Mouse (Mus musculus) small intestine, adult 10 weeks (tissue): Measurements from ENCODE around the gene Ifna7. TPM values are rescaled to one million over a fixed set of nuclear protein-coding genes. Genes with fewer than 3 reads are reported as not detected.

Source experiments
- polyA plus RNA-seq: library from polyadenylated mRNA; stranded (reverse); fragments of 350-450 nt; fragmentation: Illumina TruSeq; extraction: RNeasy Lipid Tissue Mini Kit (QIAGEN cat#74804); gene quantifications from one replicate; pipeline ENCODE4 v1.2.3, GENCODE M21; 2014; ENCODE audit warnings: low replicate concordance

The Ifna7 gene
- polyA plus RNA-seq = not detected

DNA sequence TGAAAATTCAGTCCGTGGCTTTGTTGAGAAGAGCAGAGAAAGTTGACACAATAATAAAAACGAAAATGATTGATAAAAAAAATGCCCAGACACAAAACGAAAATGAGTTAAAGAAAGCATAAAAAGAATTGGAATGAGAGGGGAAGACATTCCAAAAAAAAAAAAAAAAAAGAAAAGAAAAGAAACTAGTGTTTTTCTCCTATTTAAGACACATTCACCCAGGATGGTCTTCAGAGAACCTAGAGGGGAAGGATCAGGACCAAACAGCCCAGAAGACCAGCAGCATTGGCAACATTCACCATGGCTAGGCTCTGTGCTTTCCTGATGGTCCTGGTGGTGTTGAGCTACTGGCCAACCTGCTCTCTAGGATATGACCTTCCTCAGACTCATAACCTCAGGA is at the start of gene Ifna7:
TSS of gene Ifna7 (plus strand) at position 301 of the 400 bp plus-strand sequence.

DNA sequence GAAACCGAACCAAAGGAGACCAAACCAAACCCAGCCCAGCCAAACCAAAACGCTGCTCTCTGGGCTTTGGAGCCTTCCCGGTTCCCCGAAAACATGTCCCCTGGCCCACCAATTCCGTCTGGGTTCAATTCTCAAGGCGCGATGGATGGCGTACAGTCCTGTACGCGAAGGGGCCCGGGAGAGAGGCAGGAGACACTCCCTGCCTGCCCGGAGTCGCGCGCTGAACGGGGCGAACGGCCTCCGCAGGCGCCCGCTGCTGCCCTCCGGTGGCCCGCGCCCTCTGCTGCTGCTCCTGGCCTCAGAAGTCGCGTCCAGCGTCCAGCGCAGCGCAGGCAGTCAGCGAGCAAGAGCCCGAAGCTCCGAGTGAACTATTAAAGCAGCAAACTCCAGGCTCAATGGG is 42.5 kb upstream of the Ifna7 start, which contains the start of gene Gm13290:
TSS of gene Gm13290 (plus strand) at position 301 of the 400 bp plus-strand sequence.

DNA sequence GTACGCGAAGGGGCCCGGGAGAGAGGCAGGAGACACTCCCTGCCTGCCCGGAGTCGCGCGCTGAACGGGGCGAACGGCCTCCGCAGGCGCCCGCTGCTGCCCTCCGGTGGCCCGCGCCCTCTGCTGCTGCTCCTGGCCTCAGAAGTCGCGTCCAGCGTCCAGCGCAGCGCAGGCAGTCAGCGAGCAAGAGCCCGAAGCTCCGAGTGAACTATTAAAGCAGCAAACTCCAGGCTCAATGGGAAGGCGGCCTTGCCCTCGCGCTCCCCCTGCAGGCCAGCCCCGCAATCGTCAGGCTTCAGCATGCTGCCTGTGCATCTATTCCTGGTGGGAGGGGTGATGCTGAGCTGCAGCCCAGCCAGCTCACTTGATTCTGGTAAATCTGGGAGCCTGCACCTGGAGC is 39.4 kb upstream of the Ifna7 start, which contains the start of gene Gm13289:
TSS of gene Gm13289 (plus strand) at position 301 of the 400 bp plus-strand sequence.

DNA sequence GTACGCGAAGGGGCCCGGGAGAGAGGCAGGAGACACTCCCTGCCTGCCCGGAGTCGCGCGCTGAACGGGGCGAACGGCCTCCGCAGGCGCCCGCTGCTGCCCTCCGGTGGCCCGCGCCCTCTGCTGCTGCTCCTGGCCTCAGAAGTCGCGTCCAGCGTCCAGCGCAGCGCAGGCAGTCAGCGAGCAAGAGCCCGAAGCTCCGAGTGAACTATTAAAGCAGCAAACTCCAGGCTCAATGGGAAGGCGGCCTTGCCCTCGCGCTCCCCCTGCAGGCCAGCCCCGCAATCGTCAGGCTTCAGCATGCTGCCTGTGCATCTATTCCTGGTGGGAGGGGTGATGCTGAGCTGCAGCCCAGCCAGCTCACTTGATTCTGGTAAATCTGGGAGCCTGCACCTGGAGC is 36.5 kb upstream of the Ifna7 start, which contains the start of gene Gm13272:
TSS of gene Gm13272 (plus strand) at position 301 of the 400 bp plus-strand sequence.

DNA sequence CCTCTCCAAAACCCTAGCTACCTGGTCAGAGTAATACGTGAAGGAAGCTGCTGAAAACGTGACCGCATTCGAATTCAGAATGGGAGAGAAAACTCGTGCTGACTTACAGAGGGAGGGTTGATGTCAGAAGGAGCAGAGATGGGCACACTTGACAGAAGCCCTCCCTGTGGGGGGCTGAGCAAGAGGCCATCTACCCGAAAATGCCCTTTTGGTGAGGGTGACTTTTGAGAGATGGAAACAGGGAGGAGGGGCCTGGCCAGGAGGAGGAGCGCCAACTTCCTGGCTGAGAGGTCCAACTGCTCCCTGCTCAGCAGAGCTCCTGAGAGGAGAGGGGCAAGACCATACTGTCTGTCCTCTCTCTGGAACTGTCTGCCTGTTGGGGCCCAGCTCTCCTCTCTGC is 34.2 kb upstream of the Ifna7 start, which contains the start of gene Ifnz:
TSS of gene Ifnz (plus strand) at position 301 of the 400 bp plus-strand sequence.

DNA sequence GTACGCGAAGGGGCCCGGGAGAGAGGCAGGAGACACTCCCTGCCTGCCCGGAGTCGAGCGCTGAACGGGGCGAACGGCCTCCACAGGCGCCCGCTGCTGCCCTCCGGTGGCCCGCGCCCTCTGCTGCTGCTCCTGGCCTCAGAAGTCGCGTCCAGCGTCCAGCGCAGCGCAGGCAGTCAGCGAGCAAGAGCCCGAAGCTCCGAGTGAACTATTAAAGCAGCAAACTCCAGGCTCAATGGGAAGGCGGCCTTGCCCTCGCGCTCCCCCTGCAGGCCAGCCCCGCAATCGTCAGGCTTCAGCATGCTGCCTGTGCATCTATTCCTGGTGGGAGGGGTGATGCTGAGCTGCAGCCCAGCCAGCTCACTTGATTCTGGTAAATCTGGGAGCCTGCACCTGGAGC is 30.6 kb upstream of the Ifna7 start, which contains the start of gene Gm13276:
TSS of gene Gm13276 (plus strand) at position 301 of the 400 bp plus-strand sequence.

DNA sequence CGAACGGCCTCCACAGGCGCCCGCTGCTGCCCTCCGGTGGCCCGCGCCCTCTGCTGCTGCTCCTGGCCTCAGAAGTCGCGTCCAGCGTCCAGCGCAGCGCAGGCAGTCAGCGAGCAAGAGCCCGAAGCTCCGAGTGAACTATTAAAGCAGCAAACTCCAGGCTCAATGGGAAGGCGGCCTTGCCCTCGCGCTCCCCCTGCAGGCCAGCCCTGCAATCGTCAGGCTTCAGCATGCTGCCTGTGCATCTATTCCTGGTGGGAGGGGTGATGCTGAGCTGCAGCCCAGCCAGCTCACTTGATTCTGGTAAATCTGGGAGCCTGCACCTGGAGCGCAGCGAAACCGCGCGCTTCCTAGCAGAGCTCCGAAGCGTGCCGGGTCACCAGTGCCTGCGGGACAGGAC is 27.6 kb upstream of the Ifna7 start, which contains the start of gene Gm13277:
TSS of gene Gm13277 (plus strand) at position 231 of the 400 bp plus-strand sequence.

DNA sequence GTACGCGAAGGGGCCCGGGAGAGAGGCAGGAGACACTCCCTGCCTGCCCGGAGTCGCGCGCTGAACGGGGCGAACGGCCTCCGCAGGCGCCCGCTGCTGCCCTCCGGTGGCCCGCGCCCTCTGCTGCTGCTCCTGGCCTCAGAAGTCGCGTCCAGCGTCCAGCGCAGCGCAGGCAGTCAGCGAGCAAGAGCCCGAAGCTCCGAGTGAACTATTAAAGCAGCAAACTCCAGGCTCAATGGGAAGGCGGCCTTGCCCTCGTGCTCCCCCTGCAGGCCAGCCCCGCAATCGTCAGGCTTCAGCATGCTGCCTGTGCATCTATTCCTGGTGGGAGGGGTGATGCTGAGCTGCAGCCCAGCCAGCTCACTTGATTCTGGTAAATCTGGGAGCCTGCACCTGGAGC is 24.8 kb upstream of the Ifna7 start, which contains the start of gene Gm13278:
TSS of gene Gm13278 (plus strand) at position 301 of the 400 bp plus-strand sequence.

DNA sequence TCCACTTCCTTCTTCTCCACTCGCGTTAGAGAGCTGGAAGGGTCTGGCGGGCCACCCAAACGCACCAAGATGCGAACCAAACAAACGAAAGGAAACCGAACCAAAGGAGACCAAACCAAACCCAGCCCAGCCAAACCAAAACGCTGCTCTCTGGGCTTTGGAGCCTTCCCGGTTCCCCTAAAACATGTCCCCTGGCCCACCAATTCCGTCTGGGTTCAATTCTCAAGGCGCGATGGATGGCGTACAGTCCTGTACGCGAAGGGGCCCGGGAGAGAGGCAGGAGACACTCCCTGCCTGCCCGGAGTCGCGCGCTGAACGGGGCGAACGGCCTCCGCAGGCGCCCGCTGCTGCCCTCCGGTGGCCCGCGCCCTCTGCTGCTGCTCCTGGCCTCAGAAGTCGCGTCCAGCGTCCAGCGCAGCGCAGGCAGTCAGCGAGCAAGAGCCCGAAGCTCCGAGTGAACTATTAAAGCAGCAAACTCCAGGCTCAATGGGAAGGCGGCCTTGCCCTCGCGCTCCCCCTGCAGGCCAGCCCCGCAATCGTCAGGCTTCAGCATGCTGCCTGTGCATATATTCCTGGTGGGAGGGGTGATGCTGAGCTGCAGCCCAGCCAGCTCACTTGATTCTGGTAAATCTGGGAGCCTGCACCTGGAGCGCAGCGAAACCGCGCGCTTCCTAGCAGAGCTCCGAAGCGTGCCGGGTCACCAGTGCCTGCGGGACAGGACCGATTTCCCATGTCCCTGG is 21.9 kb upstream of the Ifna7 start, which contains the start of gene Gm13275:
TSS of gene Gm13275 (plus strand) at position 552 of the 740 bp plus-strand sequence.

DNA sequence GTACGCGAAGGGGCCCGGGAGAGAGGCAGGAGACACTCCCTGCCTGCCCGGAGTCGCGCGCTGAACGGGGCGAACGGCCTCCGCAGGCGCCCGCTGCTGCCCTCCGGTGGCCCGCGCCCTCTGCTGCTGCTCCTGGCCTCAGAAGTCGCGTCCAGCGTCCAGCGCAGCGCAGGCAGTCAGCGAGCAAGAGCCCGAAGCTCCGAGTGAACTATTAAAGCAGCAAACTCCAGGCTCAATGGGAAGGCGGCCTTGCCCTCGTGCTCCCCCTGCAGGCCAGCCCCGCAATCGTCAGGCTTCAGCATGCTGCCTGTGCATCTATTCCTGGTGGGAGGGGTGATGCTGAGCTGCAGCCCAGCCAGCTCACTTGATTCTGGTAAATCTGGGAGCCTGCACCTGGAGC is 18.9 kb upstream of the Ifna7 start, which contains the start of gene Gm13279:
TSS of gene Gm13279 (plus strand) at position 301 of the 400 bp plus-strand sequence.

DNA sequence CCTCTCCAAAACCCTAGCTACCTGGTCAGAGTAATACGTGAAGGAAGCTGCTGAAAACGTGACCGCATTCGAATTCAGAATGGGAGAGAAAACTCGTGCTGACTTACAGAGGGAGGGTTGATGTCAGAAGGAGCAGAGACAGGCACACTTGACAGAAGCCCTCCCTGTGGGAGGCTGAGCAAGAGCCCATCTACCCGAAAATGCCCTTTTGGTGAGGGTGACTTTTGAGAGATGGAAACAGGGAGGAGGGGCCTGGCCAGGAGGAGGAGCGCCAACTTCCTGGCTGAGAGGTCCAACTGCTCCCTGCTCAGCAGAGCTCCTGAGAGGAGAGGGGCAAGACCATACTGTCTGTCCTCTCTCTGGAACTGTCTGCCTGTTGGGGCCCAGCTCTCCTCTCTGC is 16.7 kb upstream of the Ifna7 start, which contains the start of gene Gm13285:
TSS of gene Gm13285 (plus strand) at position 301 of the 400 bp plus-strand sequence.

DNA sequence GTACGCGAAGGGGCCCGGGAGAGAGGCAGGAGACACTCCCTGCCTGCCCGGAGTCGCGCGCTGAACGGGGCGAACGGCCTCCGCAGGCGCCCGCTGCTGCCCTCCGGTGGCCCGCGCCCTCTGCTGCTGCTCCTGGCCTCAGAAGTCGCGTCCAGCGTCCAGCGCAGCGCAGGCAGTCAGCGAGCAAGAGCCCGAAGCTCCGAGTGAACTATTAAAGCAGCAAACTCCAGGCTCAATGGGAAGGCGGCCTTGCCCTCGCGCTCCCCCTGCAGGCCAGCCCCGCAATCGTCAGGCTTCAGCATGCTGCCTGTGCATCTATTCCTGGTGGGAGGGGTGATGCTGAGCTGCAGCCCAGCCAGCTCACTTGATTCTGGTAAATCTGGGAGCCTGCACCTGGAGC is 13.1 kb upstream of the Ifna7 start, which contains the start of gene Gm13287:
TSS of gene Gm13287 (plus strand) at position 301 of the 400 bp plus-strand sequence.

DNA sequence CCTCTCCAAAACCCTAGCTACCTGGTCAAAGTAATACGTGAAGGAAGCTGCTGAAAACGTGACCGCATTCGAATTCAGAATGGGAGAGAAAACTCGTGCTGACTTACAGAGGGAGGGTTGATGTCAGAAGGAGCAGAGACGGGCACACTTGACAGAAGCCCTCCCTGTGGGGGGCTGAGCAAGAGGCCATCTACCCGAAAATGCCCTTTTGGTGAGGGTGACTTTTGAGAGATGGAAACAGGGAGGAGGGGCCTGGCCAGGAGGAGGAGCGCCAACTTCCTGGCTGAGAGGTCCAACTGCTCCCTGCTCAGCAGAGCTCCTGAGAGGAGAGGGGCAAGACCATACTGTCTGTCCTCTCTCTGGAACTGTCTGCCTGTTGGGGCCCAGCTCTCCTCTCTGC is 10.8 kb upstream of the Ifna7 start, which contains the start of gene Gm13288:
TSS of gene Gm13288 (plus strand) at position 301 of the 400 bp plus-strand sequence.

DNA sequence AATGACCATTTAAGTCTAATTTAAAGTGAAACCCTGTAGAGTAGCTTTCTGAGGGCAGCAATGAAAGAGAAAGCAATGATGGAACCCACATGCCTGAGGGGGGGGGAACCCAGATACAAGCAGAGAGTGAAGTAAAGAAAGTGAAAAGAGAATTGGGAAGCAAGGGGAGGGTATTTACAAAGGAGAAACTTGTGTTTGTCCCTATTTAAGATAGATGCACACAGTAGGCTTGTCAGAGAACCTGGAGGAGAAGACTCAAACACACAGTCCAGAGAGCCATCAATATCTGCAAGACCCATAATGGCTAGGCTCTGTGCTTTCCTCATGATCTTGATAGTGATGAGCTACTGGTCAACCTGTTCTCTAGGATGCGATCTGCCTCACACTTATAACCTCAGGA is 3.6 kb downstream of the Ifna7 start, which contains the start of gene Ifna11:
TSS of gene Ifna11 (plus strand) at position 301 of the 400 bp plus-strand sequence.

DNA sequence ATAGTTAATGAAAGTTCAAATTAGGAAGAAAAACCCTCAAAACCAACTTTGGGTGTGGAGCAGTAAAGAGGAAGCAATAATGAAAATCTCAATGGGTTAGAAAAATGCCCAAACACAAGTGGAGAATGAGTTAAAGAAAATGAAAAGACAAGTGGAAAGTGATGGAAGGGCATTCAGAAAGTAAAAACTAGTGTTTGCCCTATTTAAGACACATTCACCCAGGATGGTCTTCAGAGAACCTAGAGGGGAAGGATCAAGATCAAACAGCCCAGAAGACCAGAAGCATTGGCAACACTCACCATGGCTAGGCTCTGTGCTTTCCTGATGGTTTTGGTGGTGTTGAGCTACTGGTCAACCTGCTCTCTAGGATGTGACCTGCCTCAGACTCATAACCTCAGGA is 11.1 kb downstream of the Ifna7 start, which contains the start of gene Ifna6:
TSS of gene Ifna6 (plus strand) at position 301 of the 400 bp plus-strand sequence.

DNA sequence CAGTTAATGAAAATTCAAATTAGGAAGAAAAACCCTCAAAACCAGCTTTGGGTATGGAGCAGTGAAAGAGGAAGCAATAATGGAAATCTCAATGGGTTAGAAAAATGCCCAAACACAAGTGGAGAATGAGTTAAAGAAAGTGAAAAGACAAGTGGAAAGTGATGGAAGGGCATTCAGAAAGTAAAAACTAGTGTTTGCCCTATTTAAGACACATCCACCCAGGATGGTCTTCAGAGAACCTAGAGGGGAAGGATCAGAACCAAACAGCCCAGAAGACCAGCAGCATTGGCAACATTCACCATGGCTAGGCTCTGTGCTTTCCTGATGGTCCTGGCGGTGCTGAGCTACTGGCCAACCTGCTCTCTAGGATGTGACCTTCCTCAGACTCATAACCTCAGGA is 19.2 kb downstream of the Ifna7 start, which contains the start of gene Ifna5:
TSS of gene Ifna5 (plus strand) at position 301 of the 400 bp plus-strand sequence.

DNA sequence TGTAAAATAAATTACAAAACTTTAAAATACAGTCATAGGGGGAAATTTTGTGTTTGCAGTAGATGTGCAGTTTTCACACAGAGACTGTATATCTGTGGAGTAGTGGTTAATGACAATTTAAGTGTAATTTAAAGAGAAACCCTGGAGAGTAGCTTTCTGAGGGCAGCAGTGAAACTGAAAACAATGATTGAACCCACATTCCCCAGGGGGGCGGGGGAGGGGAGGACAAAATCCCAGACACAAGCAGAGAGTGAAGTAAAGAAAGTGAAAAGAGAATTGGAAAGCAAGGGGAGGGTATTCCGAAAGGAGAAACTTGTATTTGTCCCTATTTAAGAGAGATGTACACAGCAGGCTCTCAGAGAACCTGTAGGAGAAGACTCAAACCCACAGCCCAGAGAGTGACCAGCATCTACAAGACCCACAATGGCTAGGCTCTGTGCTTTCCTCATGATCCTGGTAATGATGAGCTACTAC is 25.4 kb downstream of the Ifna7 start, which contains the start of gene Ifna4:
TSS of gene Ifna4 (plus strand) at position 424 of the 474 bp plus-strand sequence.

DNA sequence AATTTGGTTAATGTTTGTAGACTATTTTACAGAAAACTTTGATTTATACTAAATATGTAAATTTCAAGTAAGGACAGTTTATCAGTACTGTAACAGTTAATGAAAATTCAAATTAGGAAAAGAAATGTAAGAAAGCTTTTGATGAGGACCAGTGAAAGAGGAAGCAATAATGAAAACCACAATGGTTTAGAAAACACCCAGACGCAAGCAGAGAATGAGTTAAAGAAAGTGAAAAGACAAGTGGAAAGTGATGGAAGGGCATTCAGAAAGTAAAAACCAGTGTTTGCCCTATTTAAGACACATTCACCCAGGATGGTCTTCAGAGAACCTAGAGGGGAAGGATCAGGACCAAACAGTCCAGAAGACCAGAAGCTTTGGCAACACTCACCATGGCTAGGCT is 33.7 kb downstream of the Ifna7 start, which contains the start of gene Ifna1:
TSS of gene Ifna1 (plus strand) at position 390 of the 400 bp plus-strand sequence.

